Mouse (Mus musculus): ENCODE measurements around the gene Stk11.

GRCm38 (mm10) chr10:80137626-80138552 is 22.3 kb downstream of the Stk11 start:
- no peak for TF ChIP-seq HCFC1 (IDR thresholded peaks at IDR 0.05; ENCODE audit: borderline replicate concordance, insufficient read depth, low read length)
- TF ChIP-seq MAFK (IDR thresholded peaks at IDR 0.05; ENCODE audit: insufficient read depth, low read depth, low read length) = no peak
- TF ChIP-seq ZNF384 (IDR thresholded peaks at IDR 0.05; ENCODE audit: low read depth, low read length) = no peak
